Mouse (Mus musculus) T-cell, adult 2 months (primary cell): Measurements from ENCODE around the gene Anks1b.

ENCODE experiments used
- DNase-seq: peaks from one replicate; pipeline ENCODE4 v3.0.0; 2022; ENCODE audit warnings: low spot score

Anks1b gene

DNA sequence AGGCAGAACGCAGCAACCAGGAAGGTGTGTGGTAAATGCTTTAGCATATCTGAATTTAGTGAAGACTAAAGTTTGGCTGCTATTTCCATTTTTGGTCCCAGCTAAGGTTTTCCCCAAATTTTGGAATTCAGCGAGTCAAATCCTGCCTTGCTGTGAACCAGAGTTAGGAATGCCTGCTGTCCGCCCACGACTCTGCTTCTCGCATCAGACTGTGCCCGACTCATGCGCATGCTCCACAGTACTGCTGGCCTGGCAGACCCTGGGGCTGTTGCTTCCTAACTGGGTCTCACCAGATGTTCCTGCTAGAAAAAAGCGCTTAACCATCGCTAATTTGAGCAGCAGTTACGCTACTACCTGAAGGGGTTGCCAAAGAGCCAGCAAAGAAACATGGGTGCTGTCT is 801.1 kb downstream of the Anks1b start:
- no peak for DNase-seq

DNA sequence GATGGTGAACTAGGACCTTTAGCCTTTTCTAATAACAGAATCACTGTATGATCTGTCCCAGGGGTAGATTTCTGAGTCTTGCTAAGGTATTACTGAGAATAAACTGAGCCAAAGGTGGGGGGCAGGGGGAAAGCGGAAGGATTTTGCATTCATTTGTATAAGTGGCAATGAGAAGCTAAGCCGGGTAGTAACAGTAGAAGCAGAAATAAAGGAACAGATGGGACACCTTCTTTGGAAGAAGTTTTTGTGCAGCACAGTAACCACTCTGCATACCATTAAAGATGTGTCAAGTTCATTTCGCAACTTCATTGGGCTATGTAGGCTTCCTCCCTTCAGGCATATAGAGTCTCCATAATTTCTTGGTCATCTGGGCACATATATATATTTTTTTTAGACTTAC is 804.1 kb downstream of the Anks1b start:
- DNase-seq: no peak

DNA sequence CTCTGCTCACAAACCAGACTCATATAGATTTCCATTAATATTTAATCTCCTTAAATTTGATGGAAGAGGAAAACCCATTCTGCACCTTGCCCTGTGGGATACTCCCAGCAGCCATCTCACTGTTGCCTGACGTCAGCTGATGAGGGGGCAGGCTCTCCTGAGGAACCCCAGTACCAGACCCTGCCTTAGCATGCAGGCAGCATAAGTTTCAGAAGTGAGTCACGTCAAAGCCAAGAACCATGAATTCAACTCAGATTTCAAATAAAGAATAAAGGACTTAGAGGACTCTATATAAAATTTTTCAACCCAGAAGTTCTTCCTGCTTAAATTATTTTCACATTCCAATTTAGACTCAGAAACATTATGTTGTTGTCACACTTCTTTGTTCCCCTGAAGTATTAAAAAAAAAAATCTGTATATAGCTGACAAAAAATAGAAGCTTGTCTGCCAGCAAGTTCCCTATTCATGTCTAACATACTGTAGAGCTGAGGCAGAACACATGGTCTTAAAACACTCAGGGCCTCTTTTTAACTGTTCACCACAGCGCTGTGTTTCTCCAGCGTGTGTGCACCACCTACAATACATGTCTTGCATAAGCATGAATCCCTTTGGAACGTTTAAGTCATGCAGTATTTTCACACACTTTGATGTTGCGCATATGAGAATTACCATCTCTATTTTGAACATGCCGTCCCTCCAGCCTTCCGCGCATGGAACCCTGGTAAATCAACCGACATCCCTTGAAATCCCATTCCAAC is 806.6 kb downstream of the Anks1b start:
- DNase-seq: no peak

DNA sequence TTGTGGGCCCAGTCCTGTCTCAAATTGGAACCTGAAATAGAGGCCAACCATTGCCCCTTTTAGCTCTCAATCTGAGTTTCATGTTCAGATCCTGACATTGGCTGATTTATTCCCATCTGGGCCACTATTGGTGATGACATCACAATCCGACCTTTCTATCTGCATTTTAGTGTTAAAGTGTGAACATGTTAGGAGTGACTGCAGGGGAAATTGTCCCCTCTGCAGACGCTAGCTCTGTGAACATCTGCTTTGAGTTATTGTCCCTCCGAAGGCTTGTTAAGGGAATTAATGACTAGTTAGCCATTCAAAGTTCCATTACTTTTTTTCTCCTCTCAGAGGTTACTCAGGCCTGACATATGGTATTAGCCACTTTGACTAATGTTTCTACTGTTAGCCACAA is 810.5 kb downstream of the Anks1b start:
- DNase-seq: no peak

DNA sequence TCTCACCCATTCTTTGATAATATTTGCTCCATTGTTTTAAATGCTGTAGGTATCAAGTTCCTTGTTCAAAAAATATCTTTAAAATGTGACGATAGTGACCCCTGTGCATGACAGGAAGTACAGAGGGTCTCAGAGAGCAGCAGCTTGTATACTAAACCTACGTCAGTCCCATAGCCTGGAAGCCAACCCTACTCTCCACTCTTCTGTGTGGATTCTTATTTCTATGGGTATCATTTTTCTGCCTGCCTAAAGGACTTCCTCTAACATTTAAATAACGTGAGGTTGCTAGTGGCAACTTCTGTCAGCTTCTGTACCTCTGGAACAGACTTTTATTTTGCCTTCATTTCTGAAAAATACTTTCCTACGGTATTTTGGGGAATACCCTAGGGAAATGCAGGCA is 812.1 kb downstream of the Anks1b start:
- DNase-seq: no peak

DNA sequence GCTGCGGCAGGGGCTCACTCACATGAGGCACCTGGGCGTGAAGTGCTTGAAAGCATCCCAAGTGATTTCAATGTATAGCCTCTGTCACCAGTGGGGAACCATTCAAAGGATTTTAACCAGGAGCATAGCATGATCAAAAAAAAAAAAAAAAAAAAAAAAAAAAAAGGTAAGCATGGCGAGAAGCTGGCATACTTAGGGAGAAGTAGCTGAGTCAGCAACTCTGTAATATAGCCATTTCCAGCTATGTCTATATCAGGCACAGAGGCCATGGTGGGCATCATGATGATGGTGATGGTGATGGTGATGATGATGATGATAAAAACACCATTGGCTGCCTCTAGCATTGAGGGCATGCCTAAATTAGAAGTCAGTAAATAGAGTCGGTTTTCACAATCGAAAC is 814.8 kb downstream of the Anks1b start:
- DNase-seq: no peak

DNA sequence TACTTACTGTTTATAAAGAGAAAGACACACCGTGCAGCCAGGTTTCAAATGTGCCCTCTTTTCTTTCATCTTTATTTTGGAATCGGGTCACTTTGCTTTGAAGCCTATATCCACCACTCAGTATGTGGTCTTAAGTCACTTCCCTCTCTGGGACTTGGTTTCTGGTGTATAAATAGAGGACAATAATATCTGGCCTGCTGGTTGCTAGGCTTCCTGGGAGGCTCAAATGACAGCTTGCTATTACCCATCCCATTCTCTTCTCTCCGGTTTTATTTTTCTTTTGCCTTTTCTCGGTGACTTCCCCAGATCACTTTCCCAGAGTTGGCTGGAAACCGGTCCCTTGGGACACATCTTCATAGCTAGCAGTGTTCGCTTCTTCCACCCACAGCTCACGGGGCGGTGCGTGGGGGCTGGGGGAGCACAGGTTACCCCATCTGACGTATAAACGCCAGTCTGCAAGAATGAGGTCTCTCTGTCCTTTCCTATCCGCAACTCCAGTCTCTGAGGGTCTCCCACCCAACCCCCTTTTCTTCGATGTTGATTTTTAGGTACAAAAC is 815.5 kb downstream of the Anks1b start:
- no peak for DNase-seq

DNA sequence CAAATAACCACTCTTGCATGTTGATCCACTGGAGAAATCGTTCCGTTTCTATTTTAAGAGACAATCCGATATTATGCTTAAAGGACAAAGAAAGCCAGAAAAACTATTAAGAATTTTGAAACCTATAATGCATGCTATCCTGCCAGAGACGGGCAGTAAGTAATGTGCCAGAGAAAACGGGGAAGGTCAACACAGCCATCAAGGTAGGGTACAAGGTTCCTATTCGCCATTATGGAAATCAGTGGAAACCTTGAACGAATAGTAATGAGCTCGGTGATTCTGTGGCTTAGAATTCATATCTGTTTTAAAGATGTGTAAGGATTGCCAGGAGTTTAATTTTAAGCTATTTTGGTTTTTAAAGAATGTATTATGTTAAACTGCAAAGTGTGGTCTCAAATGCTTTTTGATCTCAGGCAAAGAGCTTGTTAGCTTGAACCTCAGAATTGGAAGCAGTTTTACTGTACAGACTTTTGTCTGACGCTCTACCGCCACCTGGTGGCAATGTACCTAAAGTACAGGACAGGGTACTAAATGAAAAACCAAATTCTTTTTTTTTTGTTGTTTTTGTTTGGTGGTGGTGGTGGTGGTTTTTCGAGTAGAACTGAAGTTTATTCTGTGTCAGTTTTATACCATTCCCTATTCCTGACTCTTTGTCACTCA is 816.7 kb downstream of the Anks1b start:
- DNase-seq: no peak

DNA sequence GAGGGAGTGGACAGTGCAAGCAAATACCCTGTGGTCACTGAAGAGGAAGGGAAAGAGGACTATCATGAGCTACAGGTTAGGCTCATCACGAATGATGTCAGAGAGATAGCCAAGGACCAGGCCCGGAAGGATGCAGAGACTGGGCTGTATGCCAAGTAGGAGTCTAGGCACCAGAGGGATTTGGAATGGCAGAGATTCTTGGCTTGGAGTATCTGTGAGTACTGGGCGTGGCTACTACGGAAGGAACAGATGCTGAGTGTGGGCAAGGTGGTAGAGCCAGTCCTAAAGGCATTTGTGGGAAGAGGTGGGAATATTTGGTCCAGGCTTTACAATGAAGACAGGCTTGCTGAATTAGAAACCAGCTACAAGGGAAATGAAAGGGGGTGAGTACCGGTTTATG is 823.4 kb downstream of the Anks1b start:
- no peak for DNase-seq

DNA sequence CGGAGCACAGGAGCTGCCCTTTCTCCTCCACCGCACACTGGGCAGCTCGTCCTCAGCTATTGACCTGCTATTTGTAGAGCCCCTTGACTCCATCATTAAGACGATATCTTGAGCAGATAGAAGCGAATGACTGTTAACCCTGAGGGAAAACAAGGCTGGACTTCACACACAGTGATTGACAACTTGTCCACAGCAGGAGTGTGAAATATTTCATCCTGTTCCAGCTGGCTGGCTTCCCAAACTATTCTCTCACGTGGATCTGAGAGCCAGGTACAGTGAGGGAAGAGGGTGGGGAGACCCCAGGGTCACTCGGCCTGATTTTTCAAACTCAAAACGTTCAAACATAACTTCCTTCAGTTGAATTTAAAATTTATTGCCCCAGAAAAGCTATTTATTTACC is 824.1 kb downstream of the Anks1b start:
- no peak for DNase-seq

DNA sequence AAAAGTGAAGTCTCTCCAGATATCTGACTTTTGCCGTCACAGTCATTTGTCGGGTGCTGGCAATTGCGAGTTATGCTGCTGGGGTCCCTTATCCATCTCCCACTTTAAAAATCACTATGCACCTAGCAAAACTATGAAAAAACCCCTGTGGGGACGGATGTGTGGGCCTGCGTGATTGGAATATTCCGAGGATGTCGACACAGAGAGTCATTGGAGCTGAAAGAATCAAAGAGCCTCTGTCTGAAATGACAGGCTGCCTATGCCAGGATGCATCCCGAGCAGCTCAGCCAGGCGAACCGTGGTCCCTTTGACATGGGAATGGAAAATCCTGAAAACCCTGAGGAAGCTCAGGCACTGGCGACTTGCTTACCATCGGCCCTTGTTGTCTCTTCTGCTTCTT is 825.9 kb downstream of the Anks1b start:
- no peak for DNase-seq

DNA sequence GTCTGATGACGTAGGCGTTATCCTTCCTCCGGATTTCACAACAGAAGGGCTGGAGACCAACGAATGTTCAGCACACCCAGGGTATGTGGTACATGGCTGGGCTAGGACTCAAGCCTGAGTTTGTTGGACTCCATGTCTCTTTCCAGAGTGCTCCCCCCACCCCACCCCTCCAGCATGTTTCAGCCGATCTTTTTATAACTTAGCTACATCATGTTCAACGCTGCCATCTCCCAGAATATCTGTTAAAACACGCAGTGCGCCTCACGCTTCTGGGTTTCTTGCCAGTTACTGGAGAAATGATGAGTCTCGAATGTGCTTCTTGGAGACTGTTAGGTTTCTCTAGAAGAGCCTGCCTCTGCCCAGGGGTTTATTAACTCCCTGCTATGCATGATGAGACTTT is 831.3 kb downstream of the Anks1b start:
- no peak for DNase-seq

DNA sequence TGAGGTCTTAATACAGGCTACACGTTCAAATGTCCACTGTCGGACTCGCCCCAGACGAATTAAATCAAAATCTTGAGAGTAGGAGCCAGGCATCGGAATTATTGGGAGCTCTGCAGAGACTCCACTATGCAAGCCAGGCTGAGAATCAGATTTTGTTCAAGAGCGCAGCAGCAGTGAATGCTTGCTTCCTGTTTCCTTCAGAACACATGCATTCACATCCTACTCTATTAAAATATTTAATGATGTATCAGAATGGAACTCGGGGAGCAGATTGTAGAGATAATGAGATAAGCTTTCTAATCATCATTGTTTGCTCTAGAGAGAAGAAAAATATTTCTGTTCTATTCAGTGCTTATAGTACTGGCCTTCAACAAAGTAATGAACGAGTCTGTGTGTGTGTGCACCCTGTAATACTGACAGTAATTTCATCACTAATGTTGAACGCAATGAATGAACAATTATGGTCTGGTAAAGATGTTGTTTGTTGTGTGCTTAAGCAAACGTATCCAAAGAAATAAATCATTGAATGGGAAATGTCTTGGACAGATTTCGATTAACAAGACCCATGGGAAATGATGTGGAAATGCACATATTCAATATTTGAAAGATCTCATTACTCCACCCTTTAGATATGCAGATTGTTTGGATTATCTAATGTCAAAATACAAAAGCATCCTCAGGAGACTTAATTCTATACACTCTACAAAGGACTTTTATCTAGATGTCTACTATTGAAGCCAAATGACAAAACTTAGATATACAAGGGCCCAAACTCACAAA is 835.7 kb downstream of the Anks1b start:
- DNase-seq: no peak

DNA sequence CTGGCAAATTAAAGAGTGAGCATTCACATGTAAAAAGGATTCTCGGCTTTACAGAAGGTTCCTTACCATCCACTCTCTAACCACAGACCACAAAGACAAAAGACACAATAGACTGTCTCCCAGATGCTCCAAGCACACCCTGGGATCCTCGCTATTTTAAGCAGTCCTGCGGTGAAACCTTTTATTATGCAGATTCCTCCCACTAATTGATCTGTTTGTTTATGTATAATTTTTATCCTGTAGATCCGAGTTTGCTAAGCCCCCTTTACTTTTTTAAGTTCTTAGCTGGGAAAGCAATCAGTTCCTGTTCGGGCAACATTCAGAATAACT is 836.3 kb downstream of the Anks1b start:
- no peak for DNase-seq

DNA sequence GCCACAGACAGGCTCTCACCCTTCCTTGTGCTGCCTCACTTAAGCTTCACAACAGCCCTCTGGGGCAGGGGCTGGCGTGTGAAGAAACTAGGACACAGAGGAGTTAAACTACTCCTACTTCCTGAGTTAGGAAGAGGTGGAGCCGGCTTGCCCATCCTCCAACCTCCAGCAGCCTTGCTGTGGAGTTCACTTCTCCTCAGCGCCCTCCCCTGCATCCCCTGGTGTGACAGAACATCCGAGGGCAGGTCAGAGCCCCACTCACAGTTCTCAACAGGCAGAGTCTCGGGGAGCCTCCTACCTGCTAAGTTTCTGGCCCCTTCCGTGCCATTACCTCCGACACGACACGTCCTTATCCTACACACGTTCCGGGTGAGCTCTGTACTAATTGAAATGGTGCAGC is 844.7 kb downstream of the Anks1b start:
- DNase-seq: no peak

DNA sequence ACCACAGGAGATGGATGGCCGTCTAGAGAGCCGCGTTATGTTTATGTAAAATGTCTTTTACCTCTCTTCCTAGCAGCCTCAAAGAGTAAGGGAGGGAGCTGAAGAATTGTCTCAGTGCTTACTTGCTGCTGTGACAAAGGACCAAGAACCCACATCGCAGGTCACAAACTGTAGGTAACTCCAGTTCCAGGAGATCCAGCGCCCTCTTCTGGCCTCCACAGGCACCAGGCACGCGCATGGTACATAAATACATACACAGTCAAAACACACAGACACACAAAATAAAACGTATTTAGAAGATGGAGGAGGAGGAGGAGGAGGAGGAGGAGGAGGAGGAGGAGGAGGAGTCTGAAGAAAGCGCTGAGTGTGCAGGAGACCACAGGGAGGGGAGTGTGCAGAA is 845.4 kb downstream of the Anks1b start:
- DNase-seq: no peak

DNA sequence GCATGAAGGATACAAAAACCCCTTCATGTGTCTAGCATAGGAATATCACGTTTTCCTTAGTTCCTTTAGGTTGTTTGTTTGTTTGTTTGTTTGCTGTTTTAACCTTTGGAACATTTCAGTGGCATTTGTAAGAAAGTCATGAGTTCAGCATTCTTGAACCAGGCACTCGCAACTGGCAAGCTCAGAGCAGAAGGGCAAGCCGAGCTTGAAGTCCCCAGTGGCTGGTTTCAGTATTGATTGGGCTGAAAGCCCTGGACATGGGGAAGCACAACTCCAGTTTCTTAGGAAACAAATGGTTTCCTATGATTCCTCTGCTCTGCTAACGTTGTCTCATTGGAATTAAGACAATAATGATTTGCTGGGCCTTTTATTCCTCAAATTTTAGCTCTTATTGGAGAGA is 846.7 kb downstream of the Anks1b start:
- no peak for DNase-seq

DNA sequence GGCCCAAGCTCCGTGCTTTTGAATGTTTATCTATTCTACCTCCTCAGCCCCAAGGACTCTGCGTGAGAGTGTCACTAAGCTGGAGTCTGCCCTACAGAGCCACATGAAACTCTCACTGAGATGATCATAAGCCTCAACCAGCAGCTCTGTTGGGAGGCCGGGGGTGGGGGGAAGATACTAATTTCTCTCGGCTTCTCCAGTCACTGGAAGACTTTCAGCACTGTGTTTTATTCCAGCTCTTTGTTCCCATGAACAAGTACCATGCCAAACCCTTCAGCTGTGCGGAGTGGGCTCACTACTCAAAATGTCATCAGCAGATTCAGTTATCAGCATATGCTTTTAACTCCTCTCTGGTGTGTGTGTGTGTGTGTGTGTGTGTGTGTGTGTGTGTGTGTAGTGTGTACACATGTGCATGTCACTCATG is 849.8 kb downstream of the Anks1b start:
- DNase-seq: no peak

DNA sequence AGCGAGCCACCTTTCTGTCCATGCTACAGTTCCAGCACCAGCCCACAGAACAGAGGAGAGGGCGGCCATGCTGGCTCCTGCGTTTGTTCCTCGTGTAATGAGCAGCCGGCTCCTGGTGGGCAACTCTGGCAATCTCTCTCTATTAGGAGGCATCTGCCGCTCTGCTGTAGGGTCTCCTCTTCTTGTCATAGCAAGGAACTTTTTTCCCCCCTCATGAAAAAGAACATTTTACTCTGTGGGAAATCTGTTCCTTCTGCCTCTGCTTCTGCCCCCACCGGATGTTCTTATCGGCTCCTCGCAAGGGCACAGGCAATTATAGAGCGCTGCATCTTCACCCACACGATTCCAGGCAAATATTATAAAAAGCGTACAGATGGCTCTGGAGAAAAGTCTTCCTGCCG is 850.6 kb downstream of the Anks1b start:
- DNase-seq: no peak

DNA sequence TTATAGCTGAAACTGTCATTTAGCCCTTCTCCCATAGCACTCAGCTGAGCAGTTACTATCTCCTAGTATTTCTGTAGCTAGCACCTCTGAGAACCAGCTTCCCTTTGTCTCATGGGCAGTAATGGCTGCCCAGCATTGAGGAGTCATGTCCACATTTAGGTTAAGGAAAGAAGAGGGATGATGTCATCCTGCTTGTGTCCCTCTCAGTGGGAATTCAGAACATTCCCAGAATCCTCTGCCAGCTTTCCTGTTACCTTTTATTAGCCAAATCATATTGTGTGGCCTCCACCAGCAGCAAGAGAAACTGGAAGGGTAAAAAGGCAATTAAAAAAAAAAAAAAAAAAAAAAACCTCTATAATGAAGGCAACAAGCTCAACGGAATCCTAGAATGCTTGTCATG is 851.6 kb downstream of the Anks1b start:
- no peak for DNase-seq

DNA sequence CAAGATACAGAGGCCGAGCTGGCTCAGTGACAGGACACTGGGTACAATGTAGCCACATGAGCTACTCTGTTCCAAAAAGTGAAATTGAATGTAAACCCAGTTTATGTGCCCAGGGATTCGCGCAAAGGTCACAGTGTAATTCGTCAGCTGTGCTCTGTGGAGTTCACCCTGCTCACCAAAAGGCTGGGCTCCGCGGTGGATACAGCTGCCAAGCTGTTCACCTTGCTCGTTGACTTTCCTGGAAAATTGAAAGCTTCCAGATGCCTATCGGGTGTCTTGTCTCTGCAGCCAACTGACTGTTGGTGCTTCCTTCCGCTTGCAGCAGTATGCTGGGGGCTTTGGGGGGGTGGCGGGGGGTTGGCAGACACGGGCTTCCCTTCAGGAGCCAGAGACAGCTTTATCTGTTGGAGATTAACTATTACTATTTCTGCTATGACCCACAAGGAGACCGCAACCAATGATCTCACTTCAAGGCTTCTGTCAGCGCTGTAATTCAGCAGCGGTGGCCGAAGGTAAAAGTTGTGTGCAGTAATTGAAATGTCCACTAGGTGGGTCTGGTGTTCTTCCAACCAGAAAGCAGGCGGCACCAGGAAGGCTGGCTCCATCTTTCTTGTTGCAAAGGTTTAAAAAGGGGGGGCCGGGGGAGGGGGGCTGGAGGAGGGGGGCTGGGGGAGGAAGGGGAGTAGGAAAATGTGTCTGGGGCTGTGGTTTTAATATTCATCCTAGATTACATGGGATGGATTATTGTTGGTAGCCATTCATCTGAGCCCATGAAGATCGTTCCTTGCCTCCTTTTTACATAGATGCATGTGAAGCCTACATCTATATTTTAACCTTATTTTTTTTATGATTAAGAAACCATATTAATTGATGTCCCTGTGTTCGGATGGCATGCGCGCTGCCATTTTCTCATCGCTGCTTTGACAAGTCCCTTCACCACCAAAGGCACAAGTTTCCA is 855.4 kb downstream of the Anks1b start:
- peak; percentile 10 for DNase-seq

DNA sequence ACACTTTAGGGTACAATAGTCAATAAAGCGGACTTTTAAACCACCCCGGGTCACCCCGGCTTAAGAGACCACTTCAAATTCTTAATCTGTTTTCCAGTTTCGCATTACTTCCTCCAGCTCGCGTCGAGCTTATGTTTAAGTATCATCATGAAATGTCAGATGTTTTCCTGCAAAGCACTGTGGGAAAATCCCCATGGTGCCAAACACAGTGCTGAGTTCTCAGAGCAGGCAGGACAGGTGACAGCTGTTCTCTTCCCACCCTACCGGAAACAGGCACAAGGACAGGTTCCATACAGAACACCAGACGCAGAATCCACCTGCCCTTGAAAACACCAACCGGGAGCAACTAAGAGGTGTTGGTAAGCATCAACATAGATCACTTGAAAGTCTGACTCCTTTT is 856.2 kb downstream of the Anks1b start:
- DNase-seq: no peak
